Mouse (Mus musculus) Patski (cell line): ENCODE measurements around the gene Ptpa. TPM values are rescaled to one million over a fixed set of nuclear protein-coding genes. Genes with fewer than 3 reads are reported as not detected.

Source experiments
- ATAC-seq: fragments of 100-300 bp; one replicate; pipeline ENCODE4 v1.8.0; 2021
- CTCF ChIA-PET: fragments of 350-600 bp; sonication (Branson Sonifier 250); formaldehyde crosslinking; loops from one replicate; lab custom pipeline; 2022; ENCODE audit warnings: inconsistent platforms; lab: Charles Lee
- POLR2A ChIA-PET: fragments of 350-600 bp; sonication (Branson Sonifier 250); formaldehyde crosslinking; loops from one replicate; lab custom pipeline; 2022; ENCODE audit warnings: antibody characterized with exemption, inconsistent platforms; lab: Charles Lee
- DNase-seq: peaks from one replicate; pipeline ENCODE4 v3.0.0-alpha.2; 2011; ENCODE audit warnings: low read depth, low spot score
- H3K27me3 ChIP-seq: fragments of 371-371 bp; one replicate; pipeline ENCODE4 v1.5.1; 2021
- CTCF ChIP-seq: fragments of 100-300 bp; IDR thresholded peaks from one replicate; pipeline ENCODE4 v1.5.1; 2021
- in situ Hi-C: fragments of 300-500 bp; cut with MboI; formaldehyde crosslinking; loops from 3 replicates; pipeline ENCODE4 v1.11.1; 2018; ENCODE audit warnings: low pct_unique_long_range_greater_than_20kb, mixed read lengths
- polyA plus RNA-seq: library from polyadenylated mRNA; unstranded; gene quantifications from one replicate; pipeline ENCODE4 v1.2.3, GENCODE M21; 2021

The Ptpa gene
- polyA plus RNA-seq, 1 experiment from 2014 or later = 165 TPM

DNA sequence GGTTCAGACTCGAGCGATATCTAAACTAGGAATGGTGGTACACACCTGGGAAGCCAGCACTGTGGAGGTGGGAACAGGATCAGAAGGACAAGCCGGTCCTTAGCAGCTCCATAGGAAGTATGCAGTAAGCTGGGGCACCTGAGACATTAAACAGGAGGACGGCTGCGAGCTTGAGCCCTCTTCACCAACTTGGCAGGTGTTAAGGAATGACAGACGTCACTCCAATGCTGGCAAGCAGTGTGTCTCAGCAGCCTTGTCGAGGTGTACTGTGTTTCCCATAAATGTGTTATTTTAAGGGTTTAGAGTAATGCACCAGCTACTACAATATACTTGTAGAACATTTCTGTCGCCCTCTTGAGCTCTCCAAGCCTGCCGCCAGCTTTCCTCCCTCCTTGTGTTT, 28.9 kb upstream of the Ptpa start:
- no peaks in the 10 kb centered on the region for H3K27me3 ChIP-seq
- no peak for DNase-seq
- no peak for TF ChIP-seq CTCF
- in situ Hi-C loops = no loop called here
- no peak for ATAC-seq
- ChIA-PET CTCF (no interaction called here), POLR2A (no interaction called here)

DNA sequence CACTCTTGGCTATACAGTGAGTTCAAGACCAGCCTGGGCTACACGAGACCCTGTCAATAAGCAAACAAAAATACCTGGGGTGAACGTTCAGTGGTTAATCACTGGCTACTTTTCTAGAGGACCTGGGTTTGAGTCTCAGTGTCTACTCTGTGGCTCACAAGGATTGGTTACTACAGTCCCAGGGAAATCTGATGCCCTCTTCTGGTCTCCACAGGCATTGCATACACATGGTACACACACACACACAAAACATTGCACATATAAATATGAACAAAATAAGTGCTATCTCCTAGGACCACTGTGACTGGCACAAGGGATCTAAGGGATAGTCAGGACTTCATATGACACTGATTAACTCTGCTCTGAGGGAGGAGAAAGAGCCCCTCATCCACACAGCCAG, 26.8 kb upstream of the Ptpa start:
- POLR2A ChIA-PET = interaction anchor here (0.6 kb wide), 1 partner anchor 379 kb away, joined by 3 read pairs; no protein-coding TSS in a partner anchor
- ATAC-seq (no peak), DNase-seq (no peak)
- CTCF ChIA-PET = no interaction called here
- in situ Hi-C loops = no loop called here
- no peak for TF ChIP-seq CTCF
- H3K27me3 ChIP-seq = no peaks in the 10 kb centered on the region

DNA sequence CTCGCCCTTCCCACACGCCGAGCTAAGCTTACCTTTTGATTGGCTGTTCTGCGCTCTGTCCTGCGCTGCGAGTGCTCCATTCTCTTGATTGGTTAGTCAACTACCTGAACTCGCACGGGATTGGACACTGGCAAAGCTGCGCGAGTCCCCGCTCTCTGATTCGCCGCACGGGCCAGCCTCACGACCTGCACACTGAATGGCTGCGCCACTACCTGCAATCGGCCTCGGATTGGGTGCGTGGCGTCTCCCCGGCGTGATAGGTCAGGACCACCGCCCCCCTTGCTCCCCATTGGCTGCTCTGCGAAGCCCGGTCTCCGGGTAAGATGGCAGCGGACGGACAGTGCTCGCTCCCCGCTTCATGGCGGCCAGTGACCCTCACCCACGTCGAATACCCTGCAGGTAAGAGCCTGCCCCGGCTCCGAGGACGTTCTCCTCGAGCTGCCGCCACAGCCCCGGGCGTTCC, 23.7 kb upstream of the Ptpa start, which contains the start of gene Dolpp1:
Dolpp1 (plus strand) TSS at position 141 of the 463 bp plus-strand sequence.
- no peaks in the 10 kb centered on the region for H3K27me3 ChIP-seq
- no peak for TF ChIP-seq CTCF
- CTCF ChIA-PET = no interaction called here
- ATAC-seq (peak; percentile 88), DNase-seq (peak; percentile 77)
- POLR2A ChIA-PET = interaction anchor here (0.6 to 0.8 kb wide), 2 partner anchors 9 to 23 kb away, joined by 3 read pairs; no protein-coding TSS in a partner anchor
- in situ Hi-C loops = no loop called here

DNA sequence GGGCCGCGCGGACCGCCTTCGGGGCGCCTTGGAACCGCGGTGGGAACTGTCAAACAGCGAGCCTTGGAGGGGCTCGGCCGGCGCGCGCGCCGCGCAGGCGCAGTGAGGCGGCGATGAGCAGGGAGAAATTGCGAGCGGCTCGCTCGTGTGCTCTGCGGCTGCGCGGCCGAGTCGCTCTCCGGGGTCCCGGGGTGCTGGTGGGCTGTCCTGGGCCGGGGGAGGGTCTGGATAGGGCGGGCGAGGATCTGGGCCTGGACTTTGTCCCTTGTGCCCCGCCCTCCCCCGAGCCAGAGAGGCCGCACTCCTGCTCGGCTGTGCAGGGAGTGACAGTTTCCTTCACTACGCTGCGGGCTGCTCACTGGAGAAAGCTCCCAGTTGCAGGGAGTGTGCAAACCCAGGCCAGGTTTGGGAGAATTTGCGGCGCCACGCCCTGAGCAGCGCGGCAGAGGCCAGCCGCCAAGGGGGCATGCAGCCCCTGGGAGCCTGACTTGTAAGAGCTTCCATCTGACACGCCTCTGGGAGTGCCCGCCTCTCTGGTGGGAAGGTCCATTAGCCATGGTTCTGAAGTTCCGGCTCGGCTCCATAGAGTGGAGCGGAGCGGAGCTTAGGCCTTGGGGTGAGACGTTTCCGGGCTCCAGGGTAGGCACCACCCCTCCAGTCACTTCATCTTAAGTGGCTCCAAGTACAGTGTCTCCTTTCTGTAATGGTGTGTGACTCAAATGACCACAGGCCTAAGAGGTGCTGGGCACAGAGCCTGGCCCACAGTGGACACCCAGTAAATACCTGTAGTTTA, 23.1 kb upstream of the Ptpa start:
- ATAC-seq (peak; percentile 53), DNase-seq (no peak)
- in situ Hi-C loops = no loop called here
- no peaks in the 10 kb centered on the region for H3K27me3 ChIP-seq
- CTCF ChIA-PET = no interaction called here
- no peak for TF ChIP-seq CTCF
- POLR2A ChIA-PET = interaction anchor here (0.6 to 1.2 kb wide), 3 partner anchors 9 to 22 kb away, joined by 3 read pairs; no protein-coding TSS in a partner anchor

DNA sequence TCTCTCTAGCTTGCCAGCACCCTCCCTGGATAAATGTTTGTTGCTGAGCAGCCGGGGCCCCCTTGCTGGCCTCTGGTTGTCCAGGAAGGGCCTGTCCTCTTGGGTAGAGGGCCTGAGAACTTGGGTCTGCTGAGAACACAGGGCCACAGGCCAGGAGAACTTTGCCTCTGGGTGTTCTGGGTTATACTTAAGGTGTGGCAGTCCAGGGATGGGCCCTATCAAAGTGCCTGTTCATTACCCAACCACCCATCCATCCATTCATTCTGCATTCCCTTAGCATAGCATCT, 22.5 kb upstream of the Ptpa start:
- no peak for TF ChIP-seq CTCF
- in situ Hi-C loops = no loop called here
- H3K27me3 ChIP-seq = no peaks in the 10 kb centered on the region
- ChIA-PET POLR2A (interaction anchor here (1.2 kb wide), 1 partner anchor 9 kb away, joined by 3 read pairs; no protein-coding TSS in a partner anchor), CTCF (no interaction called here)
- DNase-seq (no peak), ATAC-seq (no peak)

DNA sequence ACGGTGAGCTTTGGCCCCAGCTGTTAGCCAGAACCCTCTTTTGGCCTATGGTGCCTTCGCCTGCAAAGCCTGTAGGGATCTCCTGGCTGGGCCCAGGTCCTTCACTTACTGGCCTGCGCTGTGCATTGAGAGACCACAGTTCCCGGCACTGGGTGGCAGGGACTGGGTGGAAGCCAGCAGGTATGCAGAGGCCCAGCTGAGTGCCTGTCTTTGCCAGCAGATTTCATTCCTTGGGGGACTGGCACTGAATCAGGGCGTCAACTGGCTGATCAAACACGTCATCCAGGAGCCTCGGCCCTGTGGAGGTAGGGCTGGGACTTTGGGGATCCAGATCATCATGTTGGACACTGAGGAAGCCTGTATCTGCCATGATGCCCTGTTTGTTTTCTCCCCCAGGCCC, 20.1 kb upstream of the Ptpa start:
- ChIA-PET POLR2A (no interaction called here), CTCF (interaction anchor here (0.8 kb wide), 1 partner anchor 9 kb away, joined by 4 read pairs; no protein-coding TSS in a partner anchor)
- ATAC-seq = no peak
- H3K27me3 ChIP-seq = no peaks in the 10 kb centered on the region
- TF ChIP-seq CTCF = no peak
- in situ Hi-C loops = no loop called here
- no peak for DNase-seq

DNA sequence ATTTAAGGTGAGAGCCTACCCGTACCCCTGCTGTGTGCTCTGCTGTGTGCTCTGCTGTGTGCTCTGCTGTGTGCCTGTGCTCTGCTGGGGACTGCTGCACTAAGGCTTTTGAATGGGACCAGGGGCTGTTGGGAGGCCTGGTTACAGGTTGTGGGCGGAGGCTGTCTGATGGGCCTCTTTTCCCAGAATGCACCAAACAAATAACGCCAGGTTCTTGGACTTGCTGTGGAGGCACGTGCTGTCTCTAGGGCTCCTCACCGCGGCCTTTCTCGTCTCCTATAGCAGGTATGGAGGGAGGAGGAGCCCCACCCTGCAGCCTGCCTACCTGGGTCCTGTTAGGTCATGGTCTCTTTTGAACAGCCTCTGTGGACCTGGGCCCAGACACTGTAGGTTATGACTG, 19.6 kb upstream of the Ptpa start:
- in situ Hi-C loops = no loop called here
- ATAC-seq = no peak
- no peak for TF ChIP-seq CTCF

DNA sequence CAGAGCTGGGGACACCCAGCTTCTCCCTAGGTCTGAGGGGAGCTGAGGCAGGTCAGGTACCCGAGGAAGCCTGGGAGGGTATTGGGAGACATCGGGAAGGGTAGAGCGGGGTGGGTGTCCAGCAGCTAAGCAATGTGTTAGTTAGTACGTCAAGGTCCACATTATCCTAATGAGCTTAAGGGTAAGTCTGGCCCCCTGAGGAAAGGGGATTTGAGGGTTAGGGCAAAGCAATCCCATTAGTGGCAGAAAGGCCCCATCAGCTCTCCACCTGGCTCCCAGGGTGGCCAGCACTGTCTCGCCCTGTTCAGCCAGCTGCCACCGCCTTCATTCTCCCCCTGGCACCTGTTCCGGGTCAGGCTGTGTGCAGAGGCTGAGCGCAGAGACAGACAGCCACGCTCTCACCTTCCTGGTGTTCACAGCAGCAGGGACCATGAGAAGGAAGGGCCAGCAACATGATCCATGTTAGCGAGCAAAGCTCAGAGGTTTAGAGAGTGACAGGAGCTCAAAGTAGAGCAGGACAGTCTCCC, 17.8 kb upstream of the Ptpa start:
- ATAC-seq (no peak), DNase-seq (no peak)
- POLR2A ChIA-PET = interaction anchor here (0.9 kb wide), 1 partner anchor 18 kb away, joined by 3 read pairs; the partner anchor contains the start of genes Crat and Ptpa
- no peaks in the 10 kb centered on the region for H3K27me3 ChIP-seq
- CTCF ChIA-PET = interaction anchor here (1.3 kb wide), 1 partner anchor 31 kb away, joined by 3 read pairs; no protein-coding TSS in a partner anchor
- TF ChIP-seq CTCF = no peak
- in situ Hi-C loops = no loop called here

More for the DNA sequence above, 19.6 kb upstream of the Ptpa start:
- CTCF ChIA-PET = interaction anchor here (0.8 kb wide), 1 partner anchor 9 kb away, joined by 4 read pairs; no protein-coding TSS in a partner anchor
- H3K27me3 ChIP-seq = no peaks in the 10 kb centered on the region
- no peak for DNase-seq
- POLR2A ChIA-PET = no interaction called here

DNA sequence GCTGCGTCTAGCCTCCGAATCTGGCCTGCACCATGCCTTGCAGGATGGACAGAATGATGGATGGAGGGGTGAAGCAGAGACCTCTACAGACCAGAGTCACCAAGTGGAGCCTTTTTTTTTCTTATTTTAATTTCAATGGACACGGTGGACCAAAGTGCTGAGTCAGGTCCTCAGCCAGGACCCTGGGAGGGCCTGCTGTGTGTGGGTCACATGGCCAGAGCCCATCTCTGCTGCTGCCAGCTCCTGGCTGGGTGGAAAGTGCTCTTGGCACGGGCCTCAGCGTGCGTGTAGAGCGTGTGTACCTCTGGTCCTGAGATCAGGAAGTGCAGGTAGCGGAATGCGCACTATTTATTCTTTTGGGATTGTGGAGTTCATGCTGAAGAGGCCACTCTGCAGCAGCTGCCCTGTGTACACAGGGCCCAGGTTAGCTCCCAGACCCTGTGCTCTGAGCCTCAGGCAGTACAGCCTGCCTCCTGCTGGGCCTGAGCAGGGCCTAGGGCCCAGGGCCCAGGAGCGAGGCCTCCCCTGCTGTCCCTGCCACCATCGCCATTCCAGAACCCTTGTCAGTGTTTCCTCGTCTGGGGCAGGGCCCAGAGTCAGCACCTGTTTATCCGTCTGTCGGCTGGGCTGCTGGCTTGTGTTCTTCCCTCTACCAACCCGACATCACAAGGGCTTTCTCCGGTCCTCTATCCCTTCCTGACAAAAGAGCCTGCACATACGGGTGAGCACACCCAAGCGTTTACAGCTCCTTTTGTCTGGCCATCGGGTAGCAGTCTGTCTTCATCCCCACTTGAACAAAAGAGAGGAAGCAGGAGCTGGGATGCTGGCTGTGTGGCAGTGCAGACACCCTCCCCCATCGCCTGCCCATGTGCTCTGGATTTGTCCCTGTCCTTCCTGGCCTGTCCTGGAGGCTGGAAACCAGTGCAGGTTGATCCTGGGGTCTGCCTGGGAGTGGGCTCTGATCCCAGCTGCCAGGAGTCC, 16.4 kb upstream of the Ptpa start:
- in situ Hi-C loops = no loop called here
- ChIA-PET CTCF (no interaction called here), POLR2A (no interaction called here)
- TF ChIP-seq CTCF = no peak
- DNase-seq = no peak
- H3K27me3 ChIP-seq = no peaks in the 10 kb centered on the region
- no peak for ATAC-seq

DNA sequence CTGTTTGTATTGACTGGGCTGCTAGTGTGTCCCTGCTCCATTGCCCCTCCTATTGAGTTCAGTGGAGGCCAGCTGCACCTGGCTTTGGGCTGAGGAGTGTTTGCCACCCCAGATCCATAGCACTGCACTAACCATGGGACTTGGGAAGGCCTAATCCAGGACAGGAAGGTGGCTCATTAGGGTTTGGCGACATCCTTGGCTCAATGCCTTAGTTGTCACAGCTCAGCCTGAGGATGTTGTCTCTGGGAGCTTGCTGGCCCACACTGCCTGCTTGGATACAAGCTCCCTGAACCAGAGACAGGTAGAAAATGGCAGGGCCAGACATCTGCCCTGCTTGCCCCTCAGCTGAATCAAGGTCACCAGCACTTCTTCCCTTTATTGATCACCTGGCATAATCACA, 14.3 kb upstream of the Ptpa start:
- H3K27me3 ChIP-seq = no peaks in the 10 kb centered on the region
- CTCF ChIA-PET = no interaction called here
- ATAC-seq (no peak), DNase-seq (no peak)
- in situ Hi-C loops = no loop called here
- no peak for TF ChIP-seq CTCF
- POLR2A ChIA-PET = interaction anchor here (0.9 kb wide), 1 partner anchor 9 kb away, joined by 3 read pairs; the partner anchor contains the start of gene Dolpp1
